Mouse (Mus musculus) heart, adult 18-20 months (tissue): ENCODE results near the gene Gm49395. TPM values are rescaled to one million over a fixed set of nuclear protein-coding genes. Genes with fewer than 3 reads are reported as not detected.

Experiments
- DNase-seq, 2 experiments: peaks; one replicate each; pipeline ENCODE4 v3.0.0; 2021 to 2022; ENCODE audit warnings: mixed read lengths in 1 of 2
- total RNA-seq, 2 experiments: library from RNA; stranded (reverse); gene quantifications; 2 replicates each; pipeline ENCODE4 v1.2.3; 2021

Gm49395 gene
- total RNA-seq, 2 experiments from 2014 or later = 4.4 to 8.6 TPM

DNA sequence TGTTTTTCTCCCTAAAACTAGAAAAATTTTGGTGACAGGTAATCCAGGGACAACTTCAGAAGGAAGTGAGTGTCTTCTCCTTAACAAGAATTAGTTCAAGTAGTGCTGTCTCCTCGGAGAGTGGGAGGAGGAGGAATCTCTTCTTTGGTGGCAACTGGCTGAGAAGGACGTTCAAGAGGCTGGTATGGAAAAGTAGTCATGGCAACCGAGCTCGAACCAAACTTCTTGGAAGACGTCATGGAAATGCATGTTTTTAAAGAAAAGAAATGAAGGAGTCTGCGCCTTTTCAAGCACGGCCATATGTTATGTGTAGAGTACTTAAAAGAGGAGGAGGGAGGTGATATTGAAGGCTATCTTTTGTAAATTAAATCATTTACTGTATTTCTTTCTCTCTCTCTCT, 49.2 kb downstream of the Gm49395 start:
- DNase-seq = no peak

DNA sequence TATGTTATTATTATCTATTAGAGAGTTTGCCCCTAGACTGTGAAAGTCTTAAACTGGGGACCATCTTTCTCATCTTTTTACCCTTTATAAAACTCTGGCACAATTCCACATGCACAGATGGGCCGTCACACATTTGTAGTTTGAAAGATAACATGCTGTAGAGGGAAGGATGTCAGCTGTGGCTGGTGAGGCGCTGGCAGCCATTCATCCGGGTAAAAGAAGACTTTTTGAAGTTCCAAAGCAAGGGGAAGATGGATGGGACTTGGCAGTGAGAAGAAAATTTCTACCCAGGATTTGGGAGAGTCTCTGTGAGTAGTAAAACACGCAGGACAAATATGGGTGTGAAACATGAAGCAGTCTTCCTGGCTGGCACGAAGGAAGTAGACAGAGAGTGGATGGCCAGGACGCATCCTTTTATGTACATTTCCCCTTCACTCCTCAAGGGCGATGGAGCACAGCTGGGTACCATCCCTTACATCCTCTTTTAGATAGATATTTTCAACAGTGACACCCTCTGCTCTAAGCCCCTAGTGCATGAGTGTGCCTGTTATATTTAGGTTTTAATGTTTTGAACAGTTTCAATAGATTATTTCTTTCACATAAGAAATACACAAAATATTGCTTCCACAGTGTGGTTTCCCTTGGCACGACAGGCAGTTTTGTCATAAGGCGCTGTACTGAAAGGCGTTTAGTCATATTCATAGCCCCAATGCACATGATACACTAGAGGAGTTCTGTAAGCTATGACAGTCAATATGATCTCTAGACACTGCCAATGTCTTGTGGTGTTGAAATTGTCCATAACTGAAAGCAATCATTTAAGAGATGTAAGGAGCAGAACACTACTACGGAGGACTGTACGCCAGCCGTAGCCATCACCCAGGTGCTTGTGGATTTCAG, 50.8 kb downstream of the Gm49395 start:
- DNase-seq = no peak

- no peak for DNase-seq
These were observed 59.1 kb downstream of the Gm49395 start for GRCm38 (mm10) chr13:115042652-115043051.

GRCm38 (mm10) chr13:115037304-115037703, 64.4 kb downstream of the Gm49395 start:
- peak in 1 of 2 experiments; percentile 19 for DNase-seq

DNA sequence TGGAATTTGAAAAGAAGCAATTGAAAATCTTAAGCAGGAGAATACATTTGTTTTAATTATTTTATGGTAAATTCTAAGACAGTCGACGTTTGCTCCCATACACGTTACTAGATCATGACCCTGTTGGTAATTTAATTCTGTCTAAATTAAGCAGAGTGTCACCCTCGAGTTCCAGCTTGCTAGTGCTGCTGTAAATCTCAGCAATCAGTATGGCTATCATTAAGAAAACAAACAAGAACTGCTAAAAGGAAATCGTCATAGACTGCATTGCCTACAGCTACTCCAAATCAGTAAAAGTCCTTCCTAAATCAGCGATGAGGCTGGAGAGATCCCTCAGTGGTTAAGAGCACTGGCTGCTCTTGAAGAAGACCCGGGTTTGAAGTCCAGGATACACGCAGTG, 66.3 kb downstream of the Gm49395 start:
- DNase-seq = no peak

- DNase-seq = no peak
These were observed 68.6 kb downstream of the Gm49395 start for GRCm38 (mm10) chr13:115033135-115033534.

DNA sequence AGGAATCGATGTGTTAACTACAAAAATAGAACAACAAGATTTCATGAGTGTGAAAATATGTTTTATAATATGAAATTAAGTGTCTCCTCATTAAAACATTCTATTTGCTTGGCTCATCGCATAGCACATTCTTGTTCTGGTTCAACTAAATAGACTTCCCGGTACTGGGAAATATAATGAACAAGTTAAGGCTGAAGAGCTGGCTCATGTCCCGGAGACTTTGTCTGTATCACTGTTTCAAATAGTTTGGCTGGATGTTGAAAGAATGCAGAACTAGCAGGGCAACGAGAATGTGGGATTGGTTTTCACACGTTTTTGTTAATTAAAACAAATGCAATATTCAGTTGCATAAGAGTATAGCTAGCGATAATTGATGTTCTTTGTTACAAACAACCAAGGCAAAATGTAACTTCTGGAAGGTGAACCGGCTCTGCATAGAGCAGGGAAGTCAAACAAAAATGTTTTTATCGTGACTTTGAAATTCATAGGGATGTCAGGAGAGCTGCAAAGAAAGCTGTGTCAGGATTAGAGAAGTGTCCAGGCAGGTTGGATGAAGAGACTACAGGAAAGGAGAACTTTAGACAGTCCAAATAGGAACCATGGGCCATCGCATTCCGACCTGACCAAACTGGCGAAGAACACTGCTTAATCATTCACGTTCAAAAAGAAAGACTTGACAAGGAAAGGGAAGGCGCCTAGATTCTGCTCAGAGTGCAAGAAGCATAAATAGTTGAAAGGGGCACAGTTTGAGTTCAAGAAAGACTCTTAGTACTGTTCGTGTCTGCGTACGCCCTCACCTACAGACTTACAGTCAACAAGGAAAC, 70.3 kb downstream of the Gm49395 start:
- peak; percentile 32 to 42 for DNase-seq

DNA sequence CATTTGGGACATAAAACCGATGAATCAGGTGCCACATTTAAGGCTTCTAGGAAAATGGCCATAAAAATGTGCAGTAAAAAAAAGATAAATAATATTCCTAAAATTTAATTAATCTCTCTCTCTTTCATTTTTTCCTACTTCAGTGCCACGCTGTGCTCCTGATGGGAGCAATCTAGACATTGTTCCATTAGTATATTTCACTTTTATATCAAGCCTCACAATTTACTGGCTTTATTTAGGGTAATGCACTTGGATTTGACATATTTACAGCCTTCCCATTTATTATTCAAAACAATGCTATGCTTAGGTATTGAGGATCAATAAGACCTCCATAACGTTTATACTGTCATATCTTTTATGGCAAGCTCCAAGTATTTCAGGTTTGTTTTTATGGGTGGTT, 76.3 kb downstream of the Gm49395 start:
- no peak for DNase-seq

GRCm38 (mm10) chr13:115022117-115022787, 79.5 kb downstream of the Gm49395 start:
- DNase-seq = peak in 1 of 2 experiments; percentile 14

- DNase-seq = peak; percentile 37 to 50
These were observed 80.3 kb downstream of the Gm49395 start for GRCm38 (mm10) chr13:115021411-115021810.

DNA sequence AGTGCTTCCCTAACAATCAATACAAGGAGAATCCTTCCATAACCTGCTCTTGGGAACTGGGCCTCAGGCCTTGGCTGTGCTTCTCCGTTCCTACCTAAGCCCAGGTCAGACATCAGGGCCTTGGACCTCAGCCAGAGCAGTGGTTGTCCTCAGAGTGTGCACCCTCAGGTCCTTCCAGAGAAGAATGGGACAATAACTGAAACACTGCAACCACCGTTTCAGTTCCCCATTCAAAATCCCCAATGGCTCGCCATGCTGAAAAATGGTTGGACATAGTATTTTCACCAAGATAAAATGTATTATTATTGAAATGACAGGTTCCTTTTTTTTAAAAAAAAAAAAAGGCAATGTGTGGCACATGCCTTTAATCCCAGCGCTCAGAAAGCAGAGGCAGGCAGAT, 81.0 kb downstream of the Gm49395 start:
- no peak for DNase-seq

GRCm38 (mm10) chr13:115017545-115017944, 84.2 kb downstream of the Gm49395 start:
- DNase-seq = no peak

GRCm38 (mm10) chr13:115011547-115011946, 90.2 kb downstream of the Gm49395 start:
- no peak for DNase-seq

- DNase-seq = no peak
These were observed 95.4 kb downstream of the Gm49395 start for GRCm38 (mm10) chr13:115006213-115006835.

- DNase-seq = no peak
These were observed 96.4 kb downstream of the Gm49395 start for GRCm38 (mm10) chr13:115005342-115005741.

DNA sequence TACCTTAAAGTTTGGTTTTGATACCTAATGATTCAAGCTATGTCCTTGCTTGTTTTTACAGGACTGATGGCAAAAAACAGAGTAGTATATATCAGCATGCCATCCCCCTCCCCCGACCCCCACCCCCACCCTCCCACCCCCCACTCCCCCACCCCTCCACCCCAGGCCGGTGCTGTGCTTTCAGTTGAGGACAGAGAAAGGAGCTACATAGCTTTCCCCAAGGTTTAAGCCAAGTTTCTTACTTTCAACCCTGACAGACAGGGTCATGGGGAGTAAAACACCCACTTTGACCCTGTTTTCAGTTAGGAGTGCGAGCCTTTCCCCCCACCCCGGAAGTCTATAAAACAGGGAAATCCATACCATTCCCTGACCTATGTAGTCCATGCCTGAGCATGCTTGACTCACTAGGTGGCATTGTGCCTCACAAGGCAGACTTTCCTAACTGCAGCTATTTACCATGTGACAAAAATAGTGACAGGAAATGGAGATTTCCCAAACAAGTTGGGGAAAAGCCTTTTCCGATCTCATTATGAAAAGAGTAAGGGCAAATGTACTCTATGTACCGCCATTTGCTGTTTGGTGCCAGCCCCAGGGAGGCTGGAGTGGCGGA, 98.2 kb downstream of the Gm49395 start:
- DNase-seq = no peak

DNA sequence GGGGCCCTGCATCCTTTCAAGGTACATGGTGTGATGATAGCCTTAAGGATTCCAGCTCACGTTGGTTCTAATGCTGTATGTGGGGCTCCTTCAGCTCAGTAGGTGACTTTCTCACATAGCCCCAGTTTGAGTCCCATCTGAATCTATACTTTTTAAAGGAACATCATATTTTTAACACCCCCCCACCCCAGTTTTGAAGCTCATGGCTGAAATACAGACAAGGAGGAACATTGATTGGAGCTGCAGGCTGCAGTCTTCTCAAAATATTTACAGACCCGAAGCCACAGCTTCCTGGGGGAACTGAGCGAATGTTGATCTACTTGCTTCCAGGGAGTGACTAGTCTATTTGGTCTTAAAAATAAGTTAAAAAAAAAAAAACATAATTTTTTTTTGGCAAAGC, 98.9 kb downstream of the Gm49395 start:
- DNase-seq = no peak

- DNase-seq = no peak
These were observed 99.6 kb downstream of the Gm49395 start for GRCm38 (mm10) chr13:115002155-115002554.

GRCm38 (mm10) chr13:114999582-114999981, 102.1 kb downstream of the Gm49395 start:
- no peak for DNase-seq

GRCm38 (mm10) chr13:114998100-114998499, 103.6 kb downstream of the Gm49395 start:
- DNase-seq = no peak

GRCm38 (mm10) chr13:114992260-114993014, 109.3 kb downstream of the Gm49395 start:
- no peak for DNase-seq
